Mouse (Mus musculus) cerebellum, postnatal 4 days (tissue): Measurements from ENCODE around the gene Tmem200a.

Source experiments
- DNase-seq, 2 experiments: peaks; one replicate each; pipeline ENCODE4 v3.0.0; 2022; ENCODE audit warnings: low spot score in 2 of 2, mixed read lengths in 1 of 2

Gene Tmem200a

GRCm38 (mm10) chr10:25887225-25887624 lies 191.6 kb downstream of the Tmem200a start:
- no peak for DNase-seq

GRCm38 (mm10) chr10:25884512-25884911 lies 194.3 kb downstream of the Tmem200a start:
- no peak for DNase-seq

GRCm38 (mm10) chr10:25877731-25878130 lies 201.1 kb downstream of the Tmem200a start:
- DNase-seq = no peak

- DNase-seq = no peak
Measured at GRCm38 (mm10) chr10:25876809-25877208, 202.0 kb downstream of the Tmem200a start.

GRCm38 (mm10) chr10:25868739-25869138 lies 210.1 kb downstream of the Tmem200a start:
- DNase-seq = no peak
